Mouse (Mus musculus): Measurements from ENCODE around the gene Yod1. TPM values are rescaled to one million over a fixed set of nuclear protein-coding genes. Genes with fewer than 3 reads are reported as not detected.

Yod1 gene
- 9.5 and 10.5 TPM in 2 replicates for polyA plus RNA-seq (2015; fragmentation: Nextera tagmentation; extraction: Ambion mirVana)

DNA sequence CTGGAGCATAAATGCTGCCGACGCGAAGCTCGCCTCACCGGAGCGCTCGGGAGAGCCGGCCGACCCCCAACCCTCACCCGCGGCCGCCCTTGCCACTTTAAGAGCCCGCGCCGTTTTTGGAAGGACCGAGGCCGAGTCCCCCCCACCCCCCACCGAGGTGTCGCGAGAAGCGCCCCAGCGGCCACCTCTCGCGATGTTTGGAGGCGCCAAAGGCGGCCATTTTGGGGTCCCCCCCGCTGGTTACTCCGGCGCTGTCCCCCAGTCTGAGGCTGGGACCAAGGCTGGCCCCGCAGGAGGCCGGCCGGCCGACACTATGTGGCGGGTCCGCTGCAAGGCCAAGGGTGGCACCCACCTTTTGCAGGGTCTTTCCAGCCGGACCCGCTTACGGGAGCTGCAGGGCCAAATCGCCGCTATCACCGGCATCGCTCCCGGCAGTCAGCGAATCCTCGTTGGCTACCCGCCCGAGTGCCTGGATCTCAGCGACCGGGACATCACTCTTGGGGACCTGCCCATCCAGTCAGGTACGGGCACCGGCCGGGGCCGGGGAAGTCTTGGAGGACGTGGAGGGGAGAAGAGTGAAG lies at the start of gene Yod1:
Gene Yod1 (plus strand): TSS at position 37 of the 581 bp plus-strand sequence.
- peaks cover 19% of the 10 kb centered on the region for H3K4me1 ChIP-seq (replicated peaks)
- peak within 1 kb of the TSS; percentile 95 for H3K4me2 ChIP-seq
- 0 out of 2 replicates have a peak, but pooled peaks cover 8% of the 10 kb centered on the region for H3K36me3 ChIP-seq
- H3K4me3 ChIP-seq = peak within 1 kb of the TSS; percentile 99
- H3K27ac ChIP-seq = peak within 1 kb of the TSS; percentile 91
- no peaks in the 10 kb centered on the region for H3K9me3 ChIP-seq (replicated peaks)
- no peaks in the 10 kb centered on the region for H3K27me3 ChIP-seq
- H3K9ac ChIP-seq = peak within 1 kb of the TSS; percentile 97
- peak; percentile 76 for ATAC-seq (replicated peaks; ENCODE audit: insufficient number of reproducible peaks, insufficient read depth, low FRiP score, low read depth)
- WGBS = under 1% methylated on average over 54 of the region's 54 CpGs

DNA sequence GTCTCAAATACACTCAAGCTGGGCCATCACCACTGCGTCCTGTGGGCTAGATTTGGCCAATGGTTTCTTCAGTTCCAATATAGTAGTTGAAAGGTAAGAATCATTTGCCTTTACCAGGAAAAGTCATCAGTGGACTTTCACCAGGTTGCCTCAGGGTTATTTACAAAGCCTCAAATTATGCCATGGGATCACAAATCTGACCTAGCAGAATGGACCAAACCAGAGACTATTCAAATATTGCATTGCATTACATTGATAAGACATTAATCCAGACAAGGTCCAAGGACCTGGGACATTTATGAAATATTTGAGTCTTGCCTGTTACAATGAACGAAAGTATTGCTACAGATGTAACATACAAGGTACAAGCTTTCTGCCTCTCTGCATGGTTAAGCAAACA lies 38.6 kb upstream of the Yod1 start:
- Histone ChIP-seq H3K4me1 (replicated peaks) (no peaks in the 10 kb centered on the region), H3K9me3 (replicated peaks) (no peaks in the 10 kb centered on the region), H3K4me2 (no peak overlapping the region), H3K27ac (no peak overlapping the region), H3K27me3 (no peaks in the 10 kb centered on the region), H3K4me3 (no peak overlapping the region), H3K36me3 (no peaks in the 10 kb centered on the region), H3K9ac (no peak overlapping the region)
- ATAC-seq (replicated peaks; ENCODE audit: insufficient number of reproducible peaks, insufficient read depth, low FRiP score, low read depth) = no peak
- 85% methylated on average over 2 of the region's 2 CpGs for WGBS

DNA sequence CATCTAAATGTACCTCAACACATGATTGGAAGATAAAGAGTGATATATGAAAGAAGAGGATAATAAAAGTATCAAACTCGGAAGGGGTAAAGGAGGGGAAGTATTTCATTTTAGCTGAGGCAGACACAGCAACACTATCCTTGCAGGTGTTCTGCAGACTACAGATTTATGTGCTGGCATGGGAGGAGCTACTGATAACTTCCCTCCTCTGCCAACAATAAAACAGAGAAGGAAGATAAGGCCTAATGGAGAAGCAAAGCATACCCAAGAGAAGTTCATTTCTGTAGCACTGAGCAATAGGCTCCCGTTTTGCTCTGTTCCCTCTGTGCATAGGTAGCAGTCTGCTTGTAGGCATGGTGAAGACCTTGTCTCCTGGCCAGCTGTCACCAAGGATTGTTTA lies 36.1 kb upstream of the Yod1 start:
- H3K9ac ChIP-seq = no peak overlapping the region
- no peak overlapping the region for H3K4me2 ChIP-seq
- H3K4me1 ChIP-seq (replicated peaks) = no peaks in the 10 kb centered on the region
- H3K9me3 ChIP-seq (replicated peaks) = no peaks in the 10 kb centered on the region
- no peak overlapping the region for H3K4me3 ChIP-seq
- 53% methylated on average over 2 of the region's 2 CpGs for WGBS
- ATAC-seq (replicated peaks; ENCODE audit: insufficient number of reproducible peaks, insufficient read depth, low FRiP score, low read depth) = no peak
- H3K36me3 ChIP-seq = no peaks in the 10 kb centered on the region
- H3K27ac ChIP-seq = no peak overlapping the region
- H3K27me3 ChIP-seq = no peaks in the 10 kb centered on the region

- WGBS = 71% methylated on average over 6 of the region's 6 CpGs
- H3K9me3 ChIP-seq (replicated peaks) = no peaks in the 10 kb centered on the region
- no peaks in the 10 kb centered on the region for H3K27me3 ChIP-seq
- ATAC-seq (replicated peaks; ENCODE audit: insufficient number of reproducible peaks, insufficient read depth, low FRiP score, low read depth) = no peak
- no peak overlapping the region for H3K4me2 ChIP-seq
- no peaks in the 10 kb centered on the region for H3K36me3 ChIP-seq
- H3K9ac ChIP-seq = no peak overlapping the region
- H3K4me1 ChIP-seq (replicated peaks) = no peaks in the 10 kb centered on the region
- no peak overlapping the region for H3K27ac ChIP-seq
- no peak overlapping the region for H3K4me3 ChIP-seq
Measured at GRCm38 (mm10) chr1:130681656-130682413, 35.3 kb upstream of the Yod1 start.

- Histone ChIP-seq H3K9me3 (replicated peaks) (no peaks in the 10 kb centered on the region), H3K4me2 (no peak overlapping the region), H3K27me3 (no peaks in the 10 kb centered on the region), H3K4me3 (no peak overlapping the region), H3K9ac (no peak overlapping the region), H3K36me3 (no peaks in the 10 kb centered on the region), H3K4me1 (replicated peaks) (no peaks in the 10 kb centered on the region), H3K27ac (no peak overlapping the region)
- ATAC-seq (replicated peaks; ENCODE audit: insufficient number of reproducible peaks, insufficient read depth, low FRiP score, low read depth) = no peak
- 45% methylated on average over 1 of the region's 1 CpGs for WGBS
Measured at GRCm38 (mm10) chr1:130683905-130684304, 33.2 kb upstream of the Yod1 start.

DNA sequence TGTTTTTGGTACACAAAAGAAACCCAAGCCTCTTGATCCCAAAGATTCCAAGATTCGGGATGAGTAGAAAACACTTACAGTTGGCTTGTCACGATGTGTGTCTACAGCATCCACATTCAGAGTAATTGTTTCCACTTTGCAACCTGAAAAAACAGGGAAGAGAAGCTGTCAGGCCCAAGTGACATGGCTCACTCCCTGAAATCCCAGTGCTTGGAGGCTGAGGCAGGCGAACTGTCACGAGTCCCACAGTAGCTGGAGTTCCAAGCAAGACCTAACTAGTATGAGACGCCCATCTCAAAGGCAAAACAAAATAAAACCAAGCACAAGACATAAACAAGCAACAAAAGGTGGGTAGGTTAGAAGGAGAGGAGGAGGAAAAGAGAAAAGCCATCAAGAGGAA lies 18.5 kb upstream of the Yod1 start:
- peaks cover 47% of the 10 kb centered on the region for H3K36me3 ChIP-seq

GRCm38 (mm10) chr1:130699937-130700633 lies 17.0 kb upstream of the Yod1 start:
- WGBS = 75% methylated on average over 10 of the region's 10 CpGs
- peaks cover 49% of the 10 kb centered on the region for H3K36me3 ChIP-seq

More for the DNA sequence above, 18.5 kb upstream of the Yod1 start:
- Histone ChIP-seq H3K4me2 (no peak overlapping the region), H3K9ac (no peak overlapping the region), H3K4me1 (replicated peaks) (no peaks in the 10 kb centered on the region), H3K4me3 (no peak overlapping the region), H3K9me3 (replicated peaks) (no peaks in the 10 kb centered on the region), H3K27ac (no peak overlapping the region), H3K27me3 (no peaks in the 10 kb centered on the region)
- WGBS = 91% methylated on average over 5 of the region's 5 CpGs
- ATAC-seq (replicated peaks; ENCODE audit: insufficient number of reproducible peaks, insufficient read depth, low FRiP score, low read depth) = no peak

GRCm38 (mm10) chr1:130701976-130702375 lies 15.2 kb upstream of the Yod1 start:
- Histone ChIP-seq H3K4me2 (no peak overlapping the region), H3K9ac (no peak overlapping the region), H3K36me3 (peaks cover 54% of the 10 kb centered on the region), H3K4me3 (no peak overlapping the region), H3K4me1 (replicated peaks) (no peaks in the 10 kb centered on the region), H3K9me3 (replicated peaks) (no peaks in the 10 kb centered on the region), H3K27ac (no peak overlapping the region), H3K27me3 (no peaks in the 10 kb centered on the region)
- WGBS = 95% methylated on average over 11 of the region's 11 CpGs
- no peak for ATAC-seq (replicated peaks; ENCODE audit: insufficient number of reproducible peaks, insufficient read depth, low FRiP score, low read depth)

More at GRCm38 (mm10) chr1:130699937-130700633, 17.0 kb upstream of the Yod1 start:
- H3K27me3 ChIP-seq = no peaks in the 10 kb centered on the region
- no peak overlapping the region for H3K27ac ChIP-seq
- H3K4me3 ChIP-seq = no peak overlapping the region
- no peaks in the 10 kb centered on the region for H3K4me1 ChIP-seq (replicated peaks)
- no peak overlapping the region for H3K9ac ChIP-seq
- no peaks in the 10 kb centered on the region for H3K9me3 ChIP-seq (replicated peaks)
- H3K4me2 ChIP-seq = no peak overlapping the region
- ATAC-seq (replicated peaks; ENCODE audit: insufficient number of reproducible peaks, insufficient read depth, low FRiP score, low read depth) = no peak

GRCm38 (mm10) chr1:130703613-130704012 lies 13.5 kb upstream of the Yod1 start:
- peaks cover 52% of the 10 kb centered on the region for H3K36me3 ChIP-seq
- WGBS = 80% methylated on average over 2 of the region's 2 CpGs

DNA sequence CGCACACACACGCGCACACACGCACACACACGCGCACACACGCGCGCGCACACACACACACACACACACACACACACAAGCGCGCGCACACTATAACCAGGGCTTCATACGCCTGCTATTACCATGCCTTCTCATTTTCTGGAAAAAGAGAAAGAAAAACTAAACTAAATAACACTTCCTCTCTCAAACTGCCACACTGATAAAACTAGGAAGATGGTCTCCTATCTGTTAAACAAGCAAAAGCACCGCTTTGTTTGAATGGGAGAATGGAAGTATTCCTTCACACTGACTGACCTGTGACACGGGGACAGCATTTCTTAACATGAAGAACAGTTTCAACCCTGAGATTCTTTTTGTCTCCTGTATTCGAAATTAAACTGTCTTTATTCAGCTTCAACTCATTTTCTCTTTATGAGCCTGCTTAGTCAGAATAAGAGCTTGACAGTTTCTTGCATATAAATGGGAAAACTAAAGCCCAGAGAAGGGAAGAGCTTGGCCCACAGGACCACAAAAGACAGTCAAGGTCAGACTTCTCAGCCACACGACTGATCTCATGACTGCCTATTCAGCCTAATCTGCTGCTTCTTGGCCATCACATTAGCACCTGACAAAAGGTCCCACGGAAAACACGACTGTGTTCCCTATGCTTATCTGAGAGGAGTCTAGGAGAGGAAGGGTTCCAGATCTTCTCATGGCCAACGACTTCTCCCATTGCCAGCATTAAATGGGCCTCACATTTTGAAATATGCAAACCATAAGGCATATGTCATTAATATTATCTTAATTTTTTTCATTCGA lies 6.6 kb upstream of the Yod1 start:
- Histone ChIP-seq H3K27ac (no peak overlapping the region), H3K9me3 (replicated peaks) (no peaks in the 10 kb centered on the region), H3K4me1 (replicated peaks) (peaks cover 7% of the 10 kb centered on the region; the same call in 1 of the 2 replicates), H3K9ac (no peak overlapping the region), H3K36me3 (peaks cover 19% of the 10 kb centered on the region), H3K4me2 (no peak overlapping the region), H3K4me3 (no peak overlapping the region), H3K27me3 (no peaks in the 10 kb centered on the region)
- no peak for ATAC-seq (replicated peaks; ENCODE audit: insufficient number of reproducible peaks, insufficient read depth, low FRiP score, low read depth)
- 78% methylated on average over 22 of the region's 22 CpGs for WGBS

More at GRCm38 (mm10) chr1:130703613-130704012, 13.5 kb upstream of the Yod1 start:
- ATAC-seq (replicated peaks; ENCODE audit: insufficient number of reproducible peaks, insufficient read depth, low FRiP score, low read depth) = no peak
- H3K4me3 ChIP-seq = no peak overlapping the region
- H3K4me2 ChIP-seq = no peak overlapping the region
- no peak overlapping the region for H3K9ac ChIP-seq
- no peaks in the 10 kb centered on the region for H3K27me3 ChIP-seq
- no peak overlapping the region for H3K27ac ChIP-seq
- no peaks in the 10 kb centered on the region for H3K4me1 ChIP-seq (replicated peaks)
- H3K9me3 ChIP-seq (replicated peaks) = no peaks in the 10 kb centered on the region

GRCm38 (mm10) chr1:130714046-130714445 lies 3.1 kb upstream of the Yod1 start:
- peaks cover 20% of the 10 kb centered on the region for H3K4me1 ChIP-seq (replicated peaks)
- H3K36me3 ChIP-seq = 0 out of 2 replicates have a peak, but pooled peaks cover 6% of the 10 kb centered on the region
- WGBS = 87% methylated on average over 4 of the region's 4 CpGs
- no peak overlapping the region for H3K27ac ChIP-seq
- no peaks in the 10 kb centered on the region for H3K9me3 ChIP-seq (replicated peaks)
- no peak overlapping the region for H3K4me2 ChIP-seq
- no peaks in the 10 kb centered on the region for H3K27me3 ChIP-seq
- no peak overlapping the region for H3K4me3 ChIP-seq
- no peak for ATAC-seq (replicated peaks; ENCODE audit: insufficient number of reproducible peaks, insufficient read depth, low FRiP score, low read depth)
- no peak overlapping the region for H3K9ac ChIP-seq

Measured in heart, embryonic 15.5 days (tissue).